Mouse (Mus musculus) kidney, embryonic 15.5 days (tissue): ENCODE measurements around the gene Bbs9. TPM values are rescaled to one million over a fixed set of nuclear protein-coding genes. Genes with fewer than 3 reads are reported as not detected.
"Not testable (repeated sequence)": the region's sequence is repeated elsewhere in the genome, so short reads cannot be mapped to it uniquely, and the experiment has no call there.

Experiments used
- ATAC-seq: fragments of 200-750 bp; cut with Nextera tagmentation; replicated peaks from 2 replicates; pipeline ENCODE4 v1.8.0; 2017; ENCODE audit warnings: moderate TSS enrichment; ENCODE audit not compliant: low FRiP score
- H3K27ac ChIP-seq: fragments of 300-500 bp; sonication (generic); 2 replicates; pipeline ENCODE4 v1.5.1; 2015; ENCODE audit warnings: mild to moderate bottlenecking, inconsistent platforms
- H3K27me3 ChIP-seq: fragments of 300-500 bp; sonication (generic); 2 replicates; pipeline ENCODE4 v1.6.1; 2015; ENCODE audit warnings: inconsistent platforms
- H3K36me3 ChIP-seq: fragments of 300-500 bp; sonication (generic); 2 replicates; pipeline ENCODE4 v1.6.1; 2015; ENCODE audit warnings: inconsistent platforms
- H3K4me1 ChIP-seq: fragments of 300-500 bp; sonication (generic); 2 replicates; pipeline ENCODE4 v1.6.1; 2015; ENCODE audit warnings: inconsistent platforms
- H3K4me2 ChIP-seq: fragments of 300-500 bp; sonication (generic); 2 replicates; pipeline ENCODE4 v1.6.1; 2015; ENCODE audit warnings: moderate library complexity, mild to moderate bottlenecking, inconsistent platforms
- H3K4me3 ChIP-seq: fragments of 300-500 bp; sonication (generic); replicated peaks from 2 replicates; pipeline ENCODE4 v1.5.1; 2015; ENCODE audit warnings: mild to moderate bottlenecking, inconsistent platforms
- H3K9ac ChIP-seq: fragments of 300-500 bp; sonication (generic); 2 replicates; pipeline ENCODE4 v1.6.1; 2015; ENCODE audit warnings: mild to moderate bottlenecking, inconsistent platforms
- H3K9me3 ChIP-seq: fragments of 300-500 bp; sonication (generic); replicated peaks from 2 replicates; pipeline ENCODE4 v1.6.1; 2016; ENCODE audit warnings: inconsistent platforms
- WGBS: fragments of 180-500 bp; shearing (Covaris S2); methylation state at CpG from one replicate; pipeline ENCODE4 v1.1.7; 2015; ENCODE audit warnings: mixed read lengths; 5-methylcytosine and 5-hydroxymethylcytosine counted together
- polyA plus RNA-seq: library from polyadenylated mRNA; unstranded; fragments of >200 nt; fragmentation: Nextera tagmentation; extraction: Ambion mirVana; gene quantifications from 2 replicates; pipeline ENCODE4 v1.2.1, GENCODE M21; 2015

The Bbs9 gene
- polyA plus RNA-seq, 1 experiment from 2014 or later: 12.3 TPM

- no peak for ATAC-seq
- 0 out of 2 replicates have a peak, but pooled peaks cover 3% of the 10 kb centered on the region for H3K4me1 ChIP-seq
- H3K27me3 ChIP-seq: no peaks in the 10 kb centered on the region
- no peak overlapping the region for H3K4me2 ChIP-seq
- no peak overlapping the region for H3K4me3 ChIP-seq
- WGBS: 88% methylated on average over 2 of the region's 2 CpGs
- H3K27ac ChIP-seq: no peak overlapping the region
- H3K36me3 ChIP-seq: no peaks in the 10 kb centered on the region
- H3K9ac ChIP-seq: no peak overlapping the region
- H3K9me3 ChIP-seq: no peaks in the 10 kb centered on the region
Measured at GRCm38 (mm10) chr9:22711339-22711738, 235.8 kb downstream of the Bbs9 start.

GRCm38 (mm10) chr9:22712743-22713142 is 237.2 kb downstream of the Bbs9 start:
- H3K27me3 ChIP-seq: no peaks in the 10 kb centered on the region

GRCm38 (mm10) chr9:22713286-22713685 is 237.8 kb downstream of the Bbs9 start:
- H3K36me3 ChIP-seq, H3K27ac ChIP-seq, H3K9ac ChIP-seq, H3K4me3 ChIP-seq, H3K4me1 ChIP-seq, H3K4me2 ChIP-seq, H3K27me3 ChIP-seq, ATAC-seq, H3K9me3 ChIP-seq: not testable (repeated sequence)
- whole genome bisulfite sequencing: 53% methylated on average over 4 of the region's 4 CpGs

More at GRCm38 (mm10) chr9:22712743-22713142, 237.2 kb downstream of the Bbs9 start:
- H3K9me3 ChIP-seq: no peaks in the 10 kb centered on the region
- no peak overlapping the region for H3K27ac ChIP-seq
- H3K36me3 ChIP-seq: no peaks in the 10 kb centered on the region
- H3K4me2 ChIP-seq: no peak overlapping the region
- no peak overlapping the region for H3K4me3 ChIP-seq
- no peak for ATAC-seq
- H3K9ac ChIP-seq: no peak overlapping the region
- H3K4me1 ChIP-seq: no peaks in the 10 kb centered on the region
- 67% methylated on average over 3 of the region's 3 CpGs for WGBS

- ATAC-seq: no peak
Measured at GRCm38 (mm10) chr9:22717583-22717982, 242.1 kb downstream of the Bbs9 start.

DNA sequence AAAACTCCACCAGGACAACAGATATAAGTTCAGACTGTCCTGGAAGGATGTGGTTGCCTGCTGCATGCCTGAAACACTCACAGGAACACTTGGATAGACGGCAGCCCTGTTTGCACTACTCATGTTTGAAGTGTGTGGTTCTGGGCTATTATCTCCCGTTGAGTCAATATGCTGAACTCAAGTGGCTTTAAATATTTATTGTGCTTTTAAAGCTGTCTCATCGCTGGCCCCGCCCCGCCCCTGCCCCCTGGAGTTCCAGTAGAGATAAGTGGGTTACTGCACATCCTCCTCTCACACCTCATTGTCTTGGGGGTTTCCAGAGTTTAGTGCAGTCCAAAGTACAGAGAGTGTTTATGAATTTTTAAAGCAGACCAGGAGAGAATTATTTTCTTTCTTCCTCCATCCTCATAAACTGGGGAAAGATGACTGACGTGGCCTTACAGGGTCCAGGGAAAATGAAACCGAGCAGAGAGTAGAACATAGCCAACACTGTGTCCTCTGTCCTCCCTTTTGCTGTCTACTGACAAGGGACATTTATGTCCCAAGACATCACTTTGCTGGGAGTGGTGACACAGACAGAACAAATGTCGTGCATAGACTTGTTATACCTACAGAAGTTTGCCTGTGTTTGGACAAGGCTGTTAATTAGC is 242.8 kb downstream of the Bbs9 start:
- ATAC-seq: no peak
- WGBS: 59% methylated on average over 8 of the region's 8 CpGs
- Histone ChIP-seq H3K27me3 (no peaks in the 10 kb centered on the region), H3K27ac (no peak overlapping the region), H3K4me1 (no peaks in the 10 kb centered on the region), H3K4me2 (no peak overlapping the region), H3K36me3 (no peaks in the 10 kb centered on the region), H3K4me3 (no peak overlapping the region), H3K9ac (no peak overlapping the region), H3K9me3 (no peaks in the 10 kb centered on the region)

More at GRCm38 (mm10) chr9:22717583-22717982, 242.1 kb downstream of the Bbs9 start:
- H3K4me1 ChIP-seq: no peaks in the 10 kb centered on the region
- no peaks in the 10 kb centered on the region for H3K27me3 ChIP-seq
- 78% methylated on average over 4 of the region's 4 CpGs for WGBS
- no peak overlapping the region for H3K4me2 ChIP-seq
- no peak overlapping the region for H3K9ac ChIP-seq
- H3K4me3 ChIP-seq: no peak overlapping the region
- no peaks in the 10 kb centered on the region for H3K9me3 ChIP-seq
- no peaks in the 10 kb centered on the region for H3K36me3 ChIP-seq
- no peak overlapping the region for H3K27ac ChIP-seq

GRCm38 (mm10) chr9:22732646-22733045 is 257.1 kb downstream of the Bbs9 start:
- no peak overlapping the region for H3K9ac ChIP-seq
- 72% methylated on average over 1 of the region's 1 CpGs for whole genome bisulfite sequencing
- no peaks in the 10 kb centered on the region for H3K4me1 ChIP-seq
- no peak overlapping the region for H3K27ac ChIP-seq
- no peaks in the 10 kb centered on the region for H3K36me3 ChIP-seq
- no peak for ATAC-seq
- no peaks in the 10 kb centered on the region for H3K27me3 ChIP-seq
- no peaks in the 10 kb centered on the region for H3K9me3 ChIP-seq
- no peak overlapping the region for H3K4me2 ChIP-seq
- no peak overlapping the region for H3K4me3 ChIP-seq

DNA sequence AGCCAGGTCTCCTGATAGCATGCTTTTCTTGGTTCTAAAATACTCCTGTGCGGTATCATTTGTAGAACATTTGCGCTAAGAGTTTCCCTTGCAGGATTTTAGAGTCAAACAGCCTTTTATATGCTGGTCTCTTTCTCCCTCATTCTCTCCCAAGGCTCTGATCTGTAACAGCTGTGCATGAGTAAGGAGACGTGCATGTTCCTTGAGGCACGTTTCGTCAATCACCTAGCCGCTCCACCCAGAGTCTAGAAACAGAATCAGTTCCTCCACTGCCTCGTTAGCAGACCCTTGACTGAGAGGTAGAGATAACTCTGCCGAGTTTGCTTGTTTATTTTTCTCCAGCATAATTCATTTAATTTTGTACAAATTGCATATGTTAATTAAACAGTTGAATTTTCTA is 259.4 kb downstream of the Bbs9 start:
- H3K9me3 ChIP-seq: no peaks in the 10 kb centered on the region
- no peak overlapping the region for H3K4me3 ChIP-seq
- WGBS: 64% methylated on average over 8 of the region's 8 CpGs
- no peaks in the 10 kb centered on the region for H3K27me3 ChIP-seq
- no peaks in the 10 kb centered on the region for H3K36me3 ChIP-seq
- no peak overlapping the region for H3K4me2 ChIP-seq
- H3K4me1 ChIP-seq: no peaks in the 10 kb centered on the region
- H3K9ac ChIP-seq: no peak overlapping the region
- H3K27ac ChIP-seq: no peak overlapping the region
- ATAC-seq: no peak

DNA sequence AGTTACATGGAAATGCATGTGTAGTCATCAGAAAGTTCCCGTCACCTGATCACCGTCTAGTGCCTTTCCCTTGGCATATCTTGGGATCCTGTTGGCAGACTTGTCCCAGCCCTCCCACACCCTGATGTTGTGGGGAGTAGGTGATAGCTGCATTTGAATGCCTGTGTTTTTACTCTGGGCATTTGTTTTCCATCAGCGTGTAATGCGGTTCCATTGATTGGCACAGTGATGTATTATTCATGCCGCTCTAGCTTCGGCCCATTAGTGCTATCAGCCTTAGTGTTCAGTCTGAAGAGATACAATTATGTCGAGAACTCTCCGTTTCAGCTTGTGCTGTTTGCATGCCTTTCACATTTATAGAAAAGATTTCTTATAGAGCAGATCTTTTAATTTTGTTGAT is 259.9 kb downstream of the Bbs9 start:
- no peak overlapping the region for H3K4me3 ChIP-seq
- H3K27ac ChIP-seq: no peak overlapping the region
- no peak for ATAC-seq
- no peak overlapping the region for H3K4me2 ChIP-seq
- no peaks in the 10 kb centered on the region for H3K27me3 ChIP-seq
- no peaks in the 10 kb centered on the region for H3K9me3 ChIP-seq
- no peak overlapping the region for H3K9ac ChIP-seq
- H3K36me3 ChIP-seq: no peaks in the 10 kb centered on the region
- WGBS: 86% methylated on average over 8 of the region's 8 CpGs
- no peaks in the 10 kb centered on the region for H3K4me1 ChIP-seq

DNA sequence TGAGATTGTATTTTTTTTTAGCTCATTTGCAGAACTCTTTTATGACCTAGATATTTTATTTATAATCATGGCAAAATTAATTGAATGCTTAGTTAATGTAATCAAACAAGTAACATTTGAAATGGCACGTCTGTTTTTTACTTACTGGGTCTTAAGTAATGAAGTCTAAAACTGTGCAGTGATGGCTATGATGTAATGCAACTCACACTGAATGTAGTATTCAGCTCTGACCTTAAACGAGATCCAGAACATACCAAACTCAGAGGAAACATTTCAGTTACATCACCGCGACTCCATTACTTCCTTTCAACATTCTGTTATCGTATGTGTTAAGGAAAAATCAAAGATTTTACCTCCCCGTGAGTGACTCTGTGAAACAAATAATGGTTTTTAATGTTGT is 262.4 kb downstream of the Bbs9 start:
- H3K4me1 ChIP-seq: no peaks in the 10 kb centered on the region
- no peak overlapping the region for H3K4me2 ChIP-seq
- H3K27ac ChIP-seq: no peak overlapping the region
- no peak for ATAC-seq
- no peak overlapping the region for H3K9ac ChIP-seq
- no peak overlapping the region for H3K4me3 ChIP-seq
- no peaks in the 10 kb centered on the region for H3K36me3 ChIP-seq
- no peaks in the 10 kb centered on the region for H3K27me3 ChIP-seq
- WGBS: 79% methylated on average over 6 of the region's 6 CpGs
- H3K9me3 ChIP-seq: no peaks in the 10 kb centered on the region

GRCm38 (mm10) chr9:22738861-22739260 is 263.3 kb downstream of the Bbs9 start:
- ATAC-seq: no peak
- Histone ChIP-seq H3K4me2 (no peak overlapping the region), H3K4me3 (no peak overlapping the region), H3K9me3 (no peaks in the 10 kb centered on the region), H3K9ac (no peak overlapping the region), H3K36me3 (no peaks in the 10 kb centered on the region), H3K27me3 (no peaks in the 10 kb centered on the region), H3K4me1 (no peaks in the 10 kb centered on the region), H3K27ac (no peak overlapping the region)
- WGBS: 89% methylated on average over 3 of the region's 3 CpGs

- Histone ChIP-seq H3K9ac (no peak overlapping the region), H3K4me2 (no peak overlapping the region), H3K27me3 (no peaks in the 10 kb centered on the region), H3K36me3 (no peaks in the 10 kb centered on the region), H3K4me1 (no peaks in the 10 kb centered on the region), H3K27ac (no peak overlapping the region), H3K4me3 (no peak overlapping the region), H3K9me3 (no peaks in the 10 kb centered on the region)
- WGBS: 94% methylated on average over 1 of the region's 1 CpGs
- ATAC-seq: no peak
Measured at GRCm38 (mm10) chr9:22741967-22742366, 266.5 kb downstream of the Bbs9 start.

DNA sequence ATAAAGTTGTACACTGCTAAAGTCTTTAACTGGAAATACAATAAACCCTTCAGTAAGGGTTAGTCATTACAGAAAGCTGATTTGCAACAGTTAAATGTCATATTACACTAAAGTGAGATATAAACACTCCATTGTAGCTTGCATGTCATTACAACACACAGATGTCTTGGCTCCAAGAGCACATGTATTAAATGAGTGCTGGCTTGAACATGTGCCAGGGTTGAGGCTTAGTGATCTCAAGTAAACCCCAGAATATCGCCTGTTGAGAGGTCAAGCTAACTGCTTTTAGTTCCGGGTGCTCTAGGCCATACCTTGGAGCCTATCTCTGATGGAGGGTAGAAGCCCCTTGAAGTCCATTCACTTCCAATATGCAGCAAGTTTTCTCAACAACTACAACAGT is 273.1 kb downstream of the Bbs9 start:
- H3K9ac ChIP-seq: no peak overlapping the region
- no peak overlapping the region for H3K27ac ChIP-seq
- no peak for ATAC-seq
- no peaks in the 10 kb centered on the region for H3K9me3 ChIP-seq
- no peak overlapping the region for H3K4me2 ChIP-seq
- 77% methylated on average over 2 of the region's 2 CpGs for WGBS
- no peaks in the 10 kb centered on the region for H3K36me3 ChIP-seq
- peaks cover 3% of the 10 kb centered on the region; the same call in 1 of the 2 replicates for H3K4me1 ChIP-seq
- H3K27me3 ChIP-seq: no peaks in the 10 kb centered on the region
- no peak overlapping the region for H3K4me3 ChIP-seq
